Mouse (Mus musculus): Measurements from ENCODE around the gene H2-Oa. TPM values are rescaled to one million over a fixed set of nuclear protein-coding genes. Genes with fewer than 3 reads are reported as not detected.

H2-Oa gene
- polyA plus RNA-seq, 1 experiment from 2014 or later, result 0.37 TPM

- WGBS, result 27% methylated on average over 5 of the region's 5 CpGs
- Histone ChIP-seq H3K27me3 (replicated peaks) (peaks cover 12% of the 10 kb centered on the region; the same call in 1 of the 2 replicates), H3K36me3 (no peaks in the 10 kb centered on the region), H3K4me1 (replicated peaks) (no peaks in the 10 kb centered on the region), H3K9ac (no peak overlapping the region), H3K4me2 (no peak overlapping the region), H3K27ac (ENCODE audit: poor library complexity, severe bottlenecking) (no peak overlapping the region), H3K9me3 (replicated peaks) (no peaks in the 10 kb centered on the region), H3K4me3 (no peak overlapping the region)
- ATAC-seq (ENCODE audit: insufficient number of reproducible peaks, low FRiP score), result no peak
These were observed 9.0 kb downstream of the H2-Oa start for GRCm38 (mm10) chr17:34101185-34101584.

DNA sequence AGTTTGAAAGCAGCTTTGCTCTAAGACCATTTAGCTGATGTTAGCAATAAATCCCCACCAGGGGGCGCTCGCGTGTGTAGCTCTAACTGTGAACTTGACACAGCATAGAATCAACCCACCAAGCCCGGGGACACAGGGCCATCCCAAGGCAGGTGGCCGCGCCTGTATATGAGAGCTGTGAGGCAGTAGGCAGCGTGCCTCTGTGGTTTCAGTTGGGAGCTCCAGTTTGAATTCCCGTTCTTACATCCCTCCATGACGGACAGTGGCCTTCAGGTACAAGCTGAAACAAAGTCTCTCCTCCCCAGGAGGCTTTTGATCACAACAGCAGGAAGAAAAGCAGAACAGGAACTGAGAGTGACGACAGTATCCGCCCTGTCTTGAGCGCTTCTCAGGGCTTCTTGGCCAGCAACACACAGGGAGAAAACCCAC lies 9.5 kb downstream of the H2-Oa start:
- peak overlapping the region; percentile 55 for H3K4me2 ChIP-seq
- H3K36me3 ChIP-seq, result no peaks in the 10 kb centered on the region
- WGBS, result 3% methylated on average over 12 of the region's 12 CpGs

DNA sequence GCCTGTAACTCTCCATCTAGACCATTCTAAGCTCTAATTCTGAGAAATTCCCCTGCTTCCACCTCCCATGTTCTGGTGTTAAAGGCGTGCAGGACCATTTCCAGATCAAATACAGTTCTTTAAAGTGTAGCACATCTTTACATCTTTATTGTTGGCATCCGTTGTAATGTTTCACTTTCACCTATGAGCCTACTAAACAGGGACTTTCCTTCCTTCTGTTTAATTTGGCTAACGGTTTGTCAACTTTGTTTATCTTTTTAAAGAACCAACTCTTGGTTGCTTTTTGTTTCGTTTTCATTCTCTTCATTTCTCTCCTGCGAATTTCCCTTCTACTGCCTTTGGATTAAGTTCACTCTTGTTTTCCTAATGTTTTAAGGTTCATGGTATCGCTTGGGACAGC lies 10.7 kb downstream of the H2-Oa start:
- Histone ChIP-seq H3K27me3 (replicated peaks) (peaks cover 12% of the 10 kb centered on the region; the same call in 1 of the 2 replicates), H3K36me3 (0 out of 2 replicates have a peak, but pooled peaks cover 3% of the 10 kb centered on the region), H3K27ac (ENCODE audit: poor library complexity, severe bottlenecking) (no peak overlapping the region), H3K9me3 (replicated peaks) (no peaks in the 10 kb centered on the region), H3K4me1 (replicated peaks) (no peaks in the 10 kb centered on the region), H3K4me3 (no peak overlapping the region), H3K4me2 (no peak overlapping the region), H3K9ac (no peak overlapping the region)
- no peak for ATAC-seq (ENCODE audit: insufficient number of reproducible peaks, low FRiP score)
- WGBS, result 70% methylated on average over 6 of the region's 6 CpGs

More for the DNA sequence above, 9.5 kb downstream of the H2-Oa start:
- peak; percentile 82 for ATAC-seq (ENCODE audit: insufficient number of reproducible peaks, low FRiP score)
- Histone ChIP-seq H3K9ac (no peak overlapping the region), H3K4me1 (replicated peaks) (no peaks in the 10 kb centered on the region), H3K27me3 (replicated peaks) (peaks cover 12% of the 10 kb centered on the region; the same call in 1 of the 2 replicates), H3K9me3 (replicated peaks) (no peaks in the 10 kb centered on the region), H3K27ac (ENCODE audit: poor library complexity, severe bottlenecking) (no peak overlapping the region), H3K4me3 (peak overlapping the region; percentile 17; the same call in 1 of the 2 replicates)

DNA sequence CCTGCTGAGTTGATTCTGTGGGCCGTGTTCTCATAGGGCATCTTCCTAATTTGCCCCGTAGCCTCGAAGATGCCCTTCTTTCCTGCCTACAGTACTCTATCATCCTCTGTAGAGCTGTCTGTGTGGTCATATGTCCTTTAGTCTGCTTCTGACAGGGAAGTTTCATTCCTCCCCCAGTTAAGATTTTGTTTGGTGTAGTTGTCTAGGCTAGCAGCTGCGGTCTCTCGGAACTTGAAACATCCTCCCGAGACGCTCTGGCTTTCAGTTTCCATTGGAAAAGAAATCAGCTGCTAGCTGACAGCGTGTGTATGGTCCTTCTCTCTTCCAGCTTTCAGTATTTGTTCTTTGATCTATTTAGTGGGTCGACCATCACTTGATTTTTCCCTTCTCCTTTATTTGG lies 12.7 kb downstream of the H2-Oa start:
- Histone ChIP-seq H3K27ac (ENCODE audit: poor library complexity, severe bottlenecking) (no peak overlapping the region), H3K4me3 (no peak overlapping the region), H3K4me2 (no peak overlapping the region), H3K27me3 (replicated peaks) (peaks cover 11% of the 10 kb centered on the region; the same call in 1 of the 2 replicates), H3K4me1 (replicated peaks) (no peaks in the 10 kb centered on the region), H3K36me3 (peaks cover 13% of the 10 kb centered on the region), H3K9me3 (replicated peaks) (no peaks in the 10 kb centered on the region), H3K9ac (no peak overlapping the region)
- WGBS, result 77% methylated on average over 9 of the region's 9 CpGs
- no peak for ATAC-seq (ENCODE audit: insufficient number of reproducible peaks, low FRiP score)

DNA sequence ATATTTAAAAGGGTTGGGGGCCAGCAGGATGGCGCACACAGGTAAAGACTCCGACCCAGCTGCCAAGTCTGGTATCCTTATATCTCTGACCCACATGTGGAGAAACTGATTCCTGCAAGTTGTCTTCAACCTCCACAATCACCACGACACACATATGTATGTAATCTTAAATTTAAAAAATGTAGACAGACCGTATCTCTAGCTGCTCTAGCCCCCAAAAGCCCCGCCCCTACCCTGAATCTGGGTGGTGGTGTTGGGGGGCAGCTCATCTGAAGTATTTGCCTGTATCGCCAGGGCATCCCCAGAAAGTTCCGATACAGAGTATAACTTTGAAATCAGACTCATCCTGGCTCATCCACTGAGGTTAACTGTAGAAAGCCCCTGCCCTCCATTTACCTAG lies 14.4 kb downstream of the H2-Oa start:
- Histone ChIP-seq H3K27ac (ENCODE audit: poor library complexity, severe bottlenecking) (no peak overlapping the region), H3K27me3 (replicated peaks) (no peaks in the 10 kb centered on the region), H3K9ac (no peak overlapping the region), H3K9me3 (replicated peaks) (no peaks in the 10 kb centered on the region), H3K4me2 (no peak overlapping the region), H3K36me3 (peaks cover 31% of the 10 kb centered on the region), H3K4me1 (replicated peaks) (no peaks in the 10 kb centered on the region), H3K4me3 (no peak overlapping the region)
- ATAC-seq (ENCODE audit: insufficient number of reproducible peaks, low FRiP score), result no peak
- 81% methylated on average over 7 of the region's 7 CpGs for WGBS

- whole genome bisulfite sequencing, result 81% methylated on average over 7 of the region's 7 CpGs
- no peak overlapping the region for H3K27ac ChIP-seq (ENCODE audit: poor library complexity, severe bottlenecking)
- no peak overlapping the region for H3K9ac ChIP-seq
These were observed 15.1 kb downstream of the H2-Oa start for GRCm38 (mm10) chr17:34107109-34107867.

DNA sequence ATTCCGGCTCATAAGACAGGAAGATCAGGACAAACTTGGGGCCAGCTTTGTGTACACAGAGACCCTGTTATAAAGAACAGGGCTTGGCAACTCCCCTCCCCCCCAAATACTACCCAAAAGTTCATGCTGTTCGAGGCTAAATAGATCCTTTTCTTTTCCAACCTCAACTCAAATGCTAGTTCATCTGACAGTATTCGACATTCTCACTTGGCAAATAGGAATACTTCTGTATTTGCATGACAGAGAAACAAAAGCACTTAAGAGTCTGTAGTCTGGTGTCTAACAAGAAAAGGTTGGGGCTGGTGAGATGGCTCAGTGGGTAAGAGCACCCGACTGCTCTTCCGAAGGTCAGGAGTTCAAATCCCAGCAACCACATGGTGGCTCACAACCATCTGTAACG lies 16.3 kb downstream of the H2-Oa start:
- Histone ChIP-seq H3K9me3 (replicated peaks) (no peaks in the 10 kb centered on the region), H3K27ac (ENCODE audit: poor library complexity, severe bottlenecking) (no peak overlapping the region), H3K27me3 (replicated peaks) (no peaks in the 10 kb centered on the region), H3K4me2 (no peak overlapping the region), H3K9ac (no peak overlapping the region), H3K36me3 (peaks cover 50% of the 10 kb centered on the region), H3K4me1 (replicated peaks) (peaks cover 3% of the 10 kb centered on the region; the same call in 1 of the 2 replicates), H3K4me3 (no peak overlapping the region)
- ATAC-seq (ENCODE audit: insufficient number of reproducible peaks, low FRiP score), result no peak
- 80% methylated on average over 5 of the region's 6 CpGs for WGBS

More at GRCm38 (mm10) chr17:34107109-34107867, 15.1 kb downstream of the H2-Oa start:
- Histone ChIP-seq H3K27me3 (replicated peaks) (no peaks in the 10 kb centered on the region), H3K4me3 (no peak overlapping the region), H3K4me2 (no peak overlapping the region), H3K4me1 (replicated peaks) (peaks cover 2% of the 10 kb centered on the region; the same call in 1 of the 2 replicates), H3K9me3 (replicated peaks) (no peaks in the 10 kb centered on the region), H3K36me3 (peaks cover 38% of the 10 kb centered on the region)
- ATAC-seq (ENCODE audit: insufficient number of reproducible peaks, low FRiP score), result 0 out of 2 replicates have a peak, but pooled peaks have one; percentile 24

- H3K4me1 ChIP-seq (replicated peaks), result peaks cover 3% of the 10 kb centered on the region; the same call in 1 of the 2 replicates
- H3K4me3 ChIP-seq, result no peak overlapping the region
- peaks cover 57% of the 10 kb centered on the region for H3K36me3 ChIP-seq
- no peak overlapping the region for H3K4me2 ChIP-seq
- ATAC-seq (ENCODE audit: insufficient number of reproducible peaks, low FRiP score), result no peak
- H3K9ac ChIP-seq, result no peak overlapping the region
- 0 out of 2 replicates have a peak overlapping the region, but pooled peaks have one; percentile 2 for H3K27ac ChIP-seq (ENCODE audit: poor library complexity, severe bottlenecking)
- no peaks in the 10 kb centered on the region for H3K9me3 ChIP-seq (replicated peaks)
- 74% methylated on average over 14 of the region's 14 CpGs for WGBS
- H3K27me3 ChIP-seq (replicated peaks), result no peaks in the 10 kb centered on the region
These were observed 17.1 kb downstream of the H2-Oa start for GRCm38 (mm10) chr17:34109038-34109805.

GRCm38 (mm10) chr17:34109806-34110195 lies 17.7 kb downstream of the H2-Oa start:
- 0 out of 2 replicates have a peak overlapping the region, but pooled peaks have one; percentile 2 for H3K27ac ChIP-seq (ENCODE audit: poor library complexity, severe bottlenecking)
- ATAC-seq (ENCODE audit: insufficient number of reproducible peaks, low FRiP score), result no peak
- whole genome bisulfite sequencing, result 65% methylated on average over 3 of the region's 3 CpGs

DNA sequence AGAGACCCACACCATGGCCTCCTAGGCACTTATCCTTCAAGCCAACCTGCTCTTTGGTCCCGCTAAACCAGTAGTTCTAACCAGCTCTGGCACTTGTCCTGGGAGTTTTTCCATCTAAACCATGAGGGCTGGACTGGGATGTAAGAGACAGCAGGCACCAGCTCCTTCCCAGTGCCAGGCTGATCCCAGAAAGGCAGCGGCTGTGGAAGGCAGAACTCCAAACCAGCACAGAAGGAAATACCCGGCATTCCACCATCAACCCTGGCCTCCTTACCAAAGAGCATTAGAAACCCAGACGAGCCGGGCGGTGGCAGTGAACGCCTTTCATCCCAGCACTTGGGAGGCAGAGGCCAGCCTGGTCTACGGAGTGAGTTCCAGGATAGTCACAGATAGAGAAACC lies 18.2 kb downstream of the H2-Oa start:
- Histone ChIP-seq H3K9me3 (replicated peaks) (no peaks in the 10 kb centered on the region), H3K36me3 (peaks cover 68% of the 10 kb centered on the region), H3K4me1 (replicated peaks) (peaks cover 8% of the 10 kb centered on the region), H3K4me3 (no peak overlapping the region), H3K27me3 (replicated peaks) (no peaks in the 10 kb centered on the region), H3K4me2 (no peak overlapping the region), H3K9ac (no peak overlapping the region), H3K27ac (ENCODE audit: poor library complexity, severe bottlenecking) (no peak overlapping the region)
- whole genome bisulfite sequencing, result 55% methylated on average over 8 of the region's 8 CpGs
- ATAC-seq (ENCODE audit: insufficient number of reproducible peaks, low FRiP score), result no peak

More at GRCm38 (mm10) chr17:34109806-34110195, 17.7 kb downstream of the H2-Oa start:
- Histone ChIP-seq H3K4me3 (no peak overlapping the region), H3K9ac (no peak overlapping the region), H3K9me3 (replicated peaks) (no peaks in the 10 kb centered on the region), H3K4me1 (replicated peaks) (peaks cover 5% of the 10 kb centered on the region; the same call in 1 of the 2 replicates), H3K4me2 (no peak overlapping the region), H3K36me3 (peaks cover 63% of the 10 kb centered on the region), H3K27me3 (replicated peaks) (no peaks in the 10 kb centered on the region)

GRCm38 (mm10) chr17:34114114-34114513 lies 22.0 kb downstream of the H2-Oa start:
- Histone ChIP-seq H3K9ac (no peak overlapping the region), H3K4me2 (no peak overlapping the region), H3K36me3 (peaks cover 94% of the 10 kb centered on the region), H3K4me1 (replicated peaks) (peaks cover 24% of the 10 kb centered on the region), H3K4me3 (no peak overlapping the region), H3K27ac (ENCODE audit: poor library complexity, severe bottlenecking) (no peak overlapping the region), H3K27me3 (replicated peaks) (no peaks in the 10 kb centered on the region), H3K9me3 (replicated peaks) (no peaks in the 10 kb centered on the region)
- ATAC-seq (ENCODE audit: insufficient number of reproducible peaks, low FRiP score), result no peak
- 92% methylated on average over 7 of the region's 7 CpGs for WGBS

Measured in heart, embryonic 12.5 days (tissue).